ENCODE assay signal across 17 mouse cellular contexts in the genomic region with DNA sequence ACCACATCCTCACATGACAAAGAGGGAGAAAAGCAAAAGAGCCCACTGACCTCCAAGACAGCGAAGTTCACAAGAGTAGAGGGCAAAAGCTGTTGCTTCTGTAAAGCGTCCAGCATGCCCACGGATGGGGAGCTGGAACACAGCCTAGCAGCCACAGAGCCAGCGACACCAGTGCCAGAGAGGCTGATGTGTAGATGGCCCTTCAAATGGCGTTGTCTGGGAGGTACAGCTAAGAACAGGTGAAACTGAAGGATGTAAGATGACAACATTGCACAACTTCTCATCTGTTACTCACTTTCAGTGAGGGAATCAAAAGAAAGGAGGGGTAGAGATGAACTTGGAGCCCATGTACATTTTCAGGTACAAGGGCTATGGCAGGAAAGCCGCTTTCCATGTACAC.
"Had no signal": no experiment of that assay in that cellular context is flagged by ENCODE, and none has a peak within 500 bp of the region (broad histone marks: within the 10 kb centered on the region; RNA-seq: fewer than 3 reads in every experiment).

No protein-coding gene starts in this region.

- DNase-seq: liver, embryonic 13.5 days; lung, embryonic 14.5 days; lung, postnatal 4 days; retina, postnatal 1 day; right cerebral cortex, adult 18-20 months; thymus, adult 2 months; thymus, postnatal 25 days; thymus, postnatal 4 days had no signal

- H3K27me3 ChIP-seq: liver, embryonic 13.5 days; liver, embryonic 15.5 days; midbrain, embryonic 13.5 days; midbrain, embryonic 15.5 days; neural tube, embryonic 13.5 days; neural tube, embryonic 15.5 days; stomach, embryonic 15.5 days had no signal

- H3K9me3 ChIP-seq: liver, embryonic 13.5 days; liver, embryonic 15.5 days; midbrain, embryonic 10.5 days; midbrain, embryonic 13.5 days; midbrain, embryonic 15.5 days; neural tube, embryonic 13.5 days; neural tube, embryonic 15.5 days; stomach, embryonic 15.5 days had no signal

- H3K36me3 ChIP-seq: liver, embryonic 13.5 days; liver, embryonic 15.5 days; midbrain, embryonic 10.5 days; midbrain, embryonic 13.5 days; midbrain, embryonic 15.5 days; neural tube, embryonic 13.5 days; neural tube, embryonic 15.5 days; stomach, embryonic 15.5 days had no signal

- H3K27ac ChIP-seq: liver, embryonic 13.5 days; liver, embryonic 15.5 days; midbrain, embryonic 10.5 days; midbrain, embryonic 13.5 days; midbrain, embryonic 15.5 days; neural tube, embryonic 13.5 days; neural tube, embryonic 15.5 days; stomach, embryonic 15.5 days; stomach, postnatal 0 days had no signal

- ATAC-seq: midbrain, embryonic 13.5 days; midbrain, embryonic 15.5 days had no signal

- H3K4me3 ChIP-seq: liver, embryonic 13.5 days; liver, embryonic 15.5 days; midbrain, embryonic 10.5 days; midbrain, embryonic 13.5 days; midbrain, embryonic 15.5 days; myocyte; neural tube, embryonic 13.5 days; neural tube, embryonic 15.5 days; stomach, embryonic 15.5 days had no signal

- H3K4me1 ChIP-seq: liver, embryonic 13.5 days; liver, embryonic 15.5 days; midbrain, embryonic 10.5 days; midbrain, embryonic 13.5 days; midbrain, embryonic 15.5 days; neural tube, embryonic 13.5 days; neural tube, embryonic 15.5 days; stomach, embryonic 15.5 days had no signal

- H3K9ac ChIP-seq: liver, embryonic 13.5 days; liver, embryonic 15.5 days; lung, embryonic 14.5 days; midbrain, embryonic 13.5 days; midbrain, embryonic 15.5 days; neural tube, embryonic 13.5 days; neural tube, embryonic 15.5 days; stomach, embryonic 15.5 days had no signal

- H3K4me2 ChIP-seq: liver, embryonic 13.5 days; liver, embryonic 15.5 days; lung, embryonic 14.5 days; midbrain, embryonic 13.5 days; midbrain, embryonic 15.5 days; neural tube, embryonic 13.5 days; neural tube, embryonic 15.5 days; stomach, embryonic 15.5 days had no signal
